Mouse (Mus musculus): ENCODE data around the gene S100a11. TPM values are rescaled to one million over a fixed set of nuclear protein-coding genes. Genes with fewer than 3 reads are reported as not detected.
"Not testable (repeated sequence)": the region's sequence is repeated elsewhere in the genome, so short reads cannot be mapped to it uniquely, and the experiment has no call there.

Gene S100a11
- polyA plus RNA-seq, 1 experiment: 1,972 TPM

GRCm38 (mm10) chr3:93538486-93538885 is 18.2 kb downstream of the S100a11 start:
- no peaks in the 10 kb centered on the region for H3K36me3 ChIP-seq (ENCODE audit: control insufficient read depth, insufficient read depth)
- no peak overlapping the region for H3K4me2 ChIP-seq (ENCODE audit: low read depth)
- no peaks in the 10 kb centered on the region for H3K27me3 ChIP-seq (ENCODE audit: control insufficient read depth, insufficient read depth, insufficient read length)
- no peak overlapping the region for H3ac ChIP-seq (ENCODE audit: control insufficient read depth, insufficient read length)
- H3K79me2 ChIP-seq (ENCODE audit: control insufficient read depth, insufficient read depth): no peaks in the 10 kb centered on the region
- peak in 1 of 3 experiments; percentile 18 for TF ChIP-seq MYOG (IDR thresholded peaks at IDR 0.05; ENCODE audit: control insufficient read depth in 1 of 3, insufficient read depth in 1 of 3, insufficient read length in 2 of 3, low read depth in 2 of 3)
- TF ChIP-seq TCF12 (IDR thresholded peaks at IDR 0.05; ENCODE audit: insufficient read depth, poor library complexity, severe bottlenecking): no peak
- peak in 1 of 3 experiments; percentile 36 for TF ChIP-seq MYOD1 (IDR thresholded peaks at IDR 0.05; ENCODE audit: control insufficient read depth in 1 of 3, insufficient read length in 2 of 3, low read depth in 2 of 3)
- H3K4me3 ChIP-seq: no peak overlapping the region

GRCm38 (mm10) chr3:93541501-93541900 is 21.2 kb downstream of the S100a11 start:
- Histone ChIP-seq H3K4me3 (no peak overlapping the region), H3K36me3 (ENCODE audit: control insufficient read depth, insufficient read depth) (no peaks in the 10 kb centered on the region), H3K27me3 (ENCODE audit: control insufficient read depth, insufficient read depth, insufficient read length) (no peaks in the 10 kb centered on the region), H3K4me2 (ENCODE audit: low read depth) (no peak overlapping the region), H3ac (ENCODE audit: control insufficient read depth, insufficient read length) (no peak overlapping the region), H3K79me2 (ENCODE audit: control insufficient read depth, insufficient read depth) (no peaks in the 10 kb centered on the region)
- TF ChIP-seq REST (IDR thresholded peaks at IDR 0.05; ENCODE audit: insufficient read depth, insufficient read length) (no peak), POLR2A (IDR thresholded peaks at IDR 0.05; ENCODE audit: insufficient read length, low read depth) (no peak)

GRCm38 (mm10) chr3:93544170-93544569 is 23.9 kb downstream of the S100a11 start:
- H3ac ChIP-seq (ENCODE audit: control insufficient read depth, insufficient read length); H3K4me2 ChIP-seq (ENCODE audit: low read depth); H3K36me3 ChIP-seq (ENCODE audit: control insufficient read depth, insufficient read depth); H3K4me3 ChIP-seq; H3K27me3 ChIP-seq (ENCODE audit: control insufficient read depth, insufficient read depth, insufficient read length); H3K79me2 ChIP-seq (ENCODE audit: control insufficient read depth, insufficient read depth): not testable (repeated sequence)

GRCm38 (mm10) chr3:93547099-93547648 is 26.9 kb downstream of the S100a11 start:
- Histone ChIP-seq H3K4me3 (no peak overlapping the region), H3K36me3 (ENCODE audit: control insufficient read depth, insufficient read depth) (no peaks in the 10 kb centered on the region)
- no peak for TF ChIP-seq POLR2A (IDR thresholded peaks at IDR 0.05; ENCODE audit: insufficient read length, low read depth)
- TF ChIP-seq MYOD1 (IDR thresholded peaks at IDR 0.05; ENCODE audit: control insufficient read depth in 1 of 3, insufficient read length in 2 of 3, low read depth in 2 of 3): no peak
- no peak for TF ChIP-seq POLR2AphosphoS2 (IDR thresholded peaks at IDR 0.05; ENCODE audit: insufficient read length, low read depth)
- TF ChIP-seq REST (IDR thresholded peaks at IDR 0.05; ENCODE audit: insufficient read depth, insufficient read length): no peak
- no peak for TF ChIP-seq MYOG (IDR thresholded peaks at IDR 0.05; ENCODE audit: control insufficient read depth in 1 of 3, insufficient read depth in 1 of 3, insufficient read length in 2 of 3, low read depth in 2 of 3)
- TF ChIP-seq MAX (IDR thresholded peaks at IDR 0.05; ENCODE audit: low read depth): no peak
- no peak for TF ChIP-seq CEBPB (IDR thresholded peaks at IDR 0.05; ENCODE audit: insufficient read depth, poor library complexity, severe bottlenecking)

GRCm38 (mm10) chr3:93547749-93548540 is 27.7 kb downstream of the S100a11 start:
- Histone ChIP-seq H3K36me3 (ENCODE audit: control insufficient read depth, insufficient read depth) (no peaks in the 10 kb centered on the region), H3K4me3 (no peak overlapping the region), H3ac (ENCODE audit: control insufficient read depth, insufficient read length) (no peak overlapping the region), H3K4me2 (ENCODE audit: low read depth) (no peak overlapping the region), H3K27me3 (ENCODE audit: control insufficient read depth, insufficient read depth, insufficient read length) (no peaks in the 10 kb centered on the region), H3K79me2 (ENCODE audit: control insufficient read depth, insufficient read depth) (no peaks in the 10 kb centered on the region)
- TF ChIP-seq SRF (IDR thresholded peaks at IDR 0.05; ENCODE audit: control insufficient read depth, insufficient read length, low read depth) (no peak), MAX (IDR thresholded peaks at IDR 0.05; ENCODE audit: low read depth) (no peak), E2F4 (IDR thresholded peaks at IDR 0.05; ENCODE audit: insufficient read depth) (no peak), POLR2A (IDR thresholded peaks at IDR 0.05; ENCODE audit: insufficient read length, low read depth) (no peak), MYOD1 (IDR thresholded peaks at IDR 0.05; ENCODE audit: control insufficient read depth in 1 of 3, insufficient read length in 2 of 3, low read depth in 2 of 3) (no peak)

More at GRCm38 (mm10) chr3:93547099-93547648, 26.9 kb downstream of the S100a11 start:
- Histone ChIP-seq H3ac (ENCODE audit: control insufficient read depth, insufficient read length) (no peak overlapping the region), H3K27me3 (ENCODE audit: control insufficient read depth, insufficient read depth, insufficient read length) (no peaks in the 10 kb centered on the region), H3K79me2 (ENCODE audit: control insufficient read depth, insufficient read depth) (no peaks in the 10 kb centered on the region), H3K4me2 (ENCODE audit: low read depth) (no peak overlapping the region)

- TF ChIP-seq MAX (IDR thresholded peaks at IDR 0.05; ENCODE audit: low read depth) (no peak), USF1 (IDR thresholded peaks at IDR 0.05; ENCODE audit: low read depth) (no peak), CEBPB (IDR thresholded peaks at IDR 0.05; ENCODE audit: insufficient read depth, poor library complexity, severe bottlenecking) (no peak), SRF (IDR thresholded peaks at IDR 0.05; ENCODE audit: control insufficient read depth, insufficient read length, low read depth) (no peak), POLR2AphosphoS2 (IDR thresholded peaks at IDR 0.05; ENCODE audit: insufficient read length, low read depth) (no peak), REST (IDR thresholded peaks at IDR 0.05; ENCODE audit: insufficient read depth, insufficient read length) (no peak), MYOG (IDR thresholded peaks at IDR 0.05; ENCODE audit: control insufficient read depth in 1 of 3, insufficient read depth in 1 of 3, insufficient read length in 2 of 3, low read depth in 2 of 3) (no peak), MYOD1 (IDR thresholded peaks at IDR 0.05; ENCODE audit: control insufficient read depth in 1 of 3, insufficient read length in 2 of 3, low read depth in 2 of 3) (no peak), TCF3 (IDR thresholded peaks at IDR 0.05; ENCODE audit: insufficient read length, low read depth) (no peak), POLR2A (IDR thresholded peaks at IDR 0.05; ENCODE audit: insufficient read length, low read depth) (no peak), E2F4 (IDR thresholded peaks at IDR 0.05; ENCODE audit: insufficient read depth) (no peak), TCF12 (IDR thresholded peaks at IDR 0.05; ENCODE audit: insufficient read depth, poor library complexity, severe bottlenecking) (no peak)
- Histone ChIP-seq H3K4me2 (ENCODE audit: low read depth) (no peak overlapping the region), H3K79me2 (ENCODE audit: control insufficient read depth, insufficient read depth) (no peaks in the 10 kb centered on the region), H3K36me3 (ENCODE audit: control insufficient read depth, insufficient read depth) (no peaks in the 10 kb centered on the region), H3K27me3 (ENCODE audit: control insufficient read depth, insufficient read depth, insufficient read length) (no peaks in the 10 kb centered on the region), H3ac (ENCODE audit: control insufficient read depth, insufficient read length) (no peak overlapping the region), H3K4me3 (no peak overlapping the region)
Observed at GRCm38 (mm10) chr3:93548541-93549266, 28.4 kb downstream of the S100a11 start.

Measured in myocyte (in vitro differentiated cells).